Mouse (Mus musculus) layer of hippocampus, postnatal 10 days (tissue): ENCODE measurements at regions not wholly inside any gene's neighbourhood (a gene's known extent, or its start where the extent isn't known, plus 50 kb on each side); places are given as distances from the start of the nearest gene placed in this dataset.
"Not testable (repeated sequence)": the region's sequence is repeated elsewhere in the genome, so short reads cannot be mapped to it uniquely, and the experiment has no call there.

Source experiments
- DNase-seq, 2 experiments: peaks; one replicate each; pipeline ENCODE4 v3.0.0; 2021; ENCODE audit warnings: low spot score in 2 of 2

DNA sequence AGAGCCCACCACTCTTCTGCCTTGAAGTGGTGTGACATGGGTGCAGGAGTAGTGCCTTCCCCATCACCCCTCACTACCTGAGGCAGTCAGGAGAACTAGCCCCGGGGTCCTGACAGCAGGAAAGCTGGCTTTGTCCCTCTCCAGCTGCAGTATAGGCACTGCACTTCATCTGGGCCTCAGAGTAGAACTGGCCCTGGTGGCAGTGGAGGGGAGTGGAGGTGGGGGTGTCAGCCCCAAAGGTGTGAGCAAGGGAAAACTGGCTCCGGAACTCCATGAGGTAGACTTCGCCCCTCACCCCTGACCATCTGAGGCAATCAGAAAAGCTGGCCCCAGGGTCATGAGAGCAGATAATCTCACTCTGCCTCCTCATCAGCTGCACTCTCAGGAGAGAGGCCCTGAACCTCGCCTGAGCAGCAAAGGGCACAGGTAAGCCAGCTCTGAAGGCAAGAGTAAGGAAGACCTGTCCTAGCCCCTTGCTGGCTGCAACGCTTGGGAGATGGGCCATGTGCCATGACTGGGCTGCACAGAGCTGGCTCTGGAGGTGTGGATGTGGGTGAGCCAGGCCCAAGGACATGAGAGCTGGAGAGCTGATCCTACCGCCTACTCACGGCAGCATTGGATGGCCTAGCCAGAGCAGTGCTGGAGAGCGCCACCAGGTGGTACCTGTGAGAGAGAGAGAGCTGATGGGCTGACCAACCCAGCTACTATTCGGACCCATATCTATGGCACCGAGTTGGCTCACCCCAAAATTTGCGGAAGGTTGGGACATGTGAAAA, 377.0 kb upstream of the B3galt2 start:
- no peak for DNase-seq

GRCm38 (mm10) chr1:143265216-143265615, 375.2 kb upstream of the B3galt2 start:
- DNase-seq = no peak

GRCm38 (mm10) chr1:143286274-143286967, 354.0 kb upstream of the B3galt2 start:
- no peak for DNase-seq

DNA sequence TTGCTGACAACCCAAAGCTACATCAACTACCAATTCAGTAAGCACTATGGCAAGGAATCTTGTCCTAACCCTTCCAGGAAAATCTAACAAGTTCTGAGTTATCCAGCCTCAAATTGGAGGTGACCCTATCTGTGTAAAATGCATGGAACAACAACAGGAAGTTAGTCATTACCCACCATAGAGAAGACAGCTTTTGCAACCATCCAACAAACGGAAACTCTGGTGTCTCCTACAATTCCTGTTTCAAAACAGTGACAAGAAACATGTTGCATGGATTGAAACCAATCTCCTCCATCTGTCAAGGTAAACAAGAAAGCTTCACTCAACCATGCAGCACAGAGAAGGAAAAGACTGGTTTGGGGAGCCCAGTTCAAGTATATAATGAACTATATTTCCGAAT, 353.0 kb upstream of the B3galt2 start:
- no peak for DNase-seq

DNA sequence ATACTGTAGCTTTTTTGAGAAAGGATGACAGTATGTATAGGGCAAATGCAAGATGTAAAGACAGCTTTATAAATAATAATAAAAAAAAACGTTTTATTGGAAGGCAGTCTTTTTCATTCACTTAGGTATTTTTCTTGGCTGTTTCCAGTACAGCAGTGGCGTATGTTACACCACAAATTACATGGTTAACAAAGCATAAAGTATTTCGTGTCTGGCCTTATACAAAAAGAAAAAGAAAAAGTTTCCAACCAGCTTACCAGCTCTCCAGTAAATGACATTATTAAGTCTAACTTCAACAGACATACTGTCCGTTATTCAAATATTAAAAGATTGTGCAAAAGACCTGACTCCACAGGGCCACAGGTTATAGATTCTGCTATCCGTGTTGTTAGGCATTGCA, 343.9 kb upstream of the B3galt2 start:
- DNase-seq = no peak

DNA sequence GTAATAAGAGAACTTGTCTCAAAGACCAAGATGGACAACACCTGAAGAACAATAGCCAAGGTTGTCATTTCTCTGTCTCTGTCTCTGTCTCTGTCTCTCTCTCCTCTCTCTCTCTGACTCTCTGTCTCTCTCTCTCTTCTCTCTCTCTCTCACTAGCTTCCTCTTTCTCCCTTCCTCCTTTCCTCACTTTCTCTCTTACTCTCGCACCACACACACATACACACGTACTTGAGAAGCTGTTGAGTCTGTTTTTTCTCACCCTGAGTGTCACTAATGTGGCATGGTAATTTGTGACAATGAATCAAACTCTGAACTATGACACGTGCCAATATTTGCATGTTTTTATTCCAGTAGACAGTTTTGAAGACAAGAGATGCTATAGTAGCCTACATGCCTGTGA, 333.1 kb upstream of the B3galt2 start:
- DNase-seq = no peak

DNA sequence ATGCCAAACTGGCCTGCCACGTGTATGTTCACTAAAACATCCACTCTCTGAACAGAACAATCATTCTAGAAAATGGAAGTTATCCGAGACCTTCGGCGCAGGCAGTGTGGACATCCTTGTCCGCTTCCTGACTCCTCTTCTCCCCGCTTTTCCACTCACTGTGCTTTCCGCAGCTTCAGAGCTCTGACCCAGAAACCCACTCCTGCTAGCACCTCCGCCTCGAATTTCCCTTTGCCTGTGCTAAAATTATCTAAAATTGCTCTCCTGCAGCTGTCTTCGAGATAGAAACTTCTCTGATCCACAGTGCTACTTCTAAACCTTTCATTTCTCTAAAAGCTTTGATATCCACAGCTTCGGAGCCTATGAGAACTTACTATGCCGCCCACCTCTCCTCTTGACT, 322.1 kb upstream of the B3galt2 start:
- no peak for DNase-seq

- DNase-seq = no peak
Measured at GRCm38 (mm10) chr1:143319568-143319967, 320.9 kb upstream of the B3galt2 start.

DNA sequence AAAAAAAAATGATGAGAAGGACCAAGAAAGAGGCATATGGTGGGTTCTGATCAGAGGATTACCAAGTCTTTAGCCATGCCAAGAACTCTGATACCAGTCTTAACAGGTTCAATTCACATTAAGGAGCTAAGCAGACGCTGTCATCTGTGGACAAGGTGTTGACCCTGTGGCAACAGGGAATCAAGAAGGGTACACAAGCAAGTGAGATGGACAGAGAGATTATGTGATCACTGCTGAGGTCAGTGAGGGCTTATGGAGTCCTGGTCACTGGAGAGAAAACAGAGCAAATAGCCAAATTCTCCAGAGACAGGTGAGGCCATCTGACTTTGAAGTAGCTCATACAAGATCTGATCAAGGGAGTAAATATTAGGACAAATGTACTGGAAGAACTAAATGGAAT, 289.1 kb upstream of the B3galt2 start:
- DNase-seq = no peak

GRCm38 (mm10) chr1:143360256-143360655, 280.2 kb upstream of the B3galt2 start:
- not testable (repeated sequence) for DNase-seq

GRCm38 (mm10) chr1:143391851-143392250, 248.6 kb upstream of the B3galt2 start:
- DNase-seq = no peak
